Mouse (Mus musculus): ENCODE measurements around the gene Eps15.

The Eps15 gene

GRCm38 (mm10) chr4:109433641-109434040 is 153.6 kb downstream of the Eps15 start:
- no peak for DNase-seq (ENCODE audit: low spot score)

- no peak for DNase-seq (ENCODE audit: low spot score)
These were observed 154.2 kb downstream of the Eps15 start for GRCm38 (mm10) chr4:109434256-109434655.

Data from yolk sac, embryonic 10.5 days (tissue).